Mouse (Mus musculus): ENCODE results near the gene Tnfrsf13b.
"Not testable (repeated sequence)": the region's sequence is repeated elsewhere in the genome, so short reads cannot be mapped to it uniquely, and the experiment has no call there.

The Tnfrsf13b gene

DNA sequence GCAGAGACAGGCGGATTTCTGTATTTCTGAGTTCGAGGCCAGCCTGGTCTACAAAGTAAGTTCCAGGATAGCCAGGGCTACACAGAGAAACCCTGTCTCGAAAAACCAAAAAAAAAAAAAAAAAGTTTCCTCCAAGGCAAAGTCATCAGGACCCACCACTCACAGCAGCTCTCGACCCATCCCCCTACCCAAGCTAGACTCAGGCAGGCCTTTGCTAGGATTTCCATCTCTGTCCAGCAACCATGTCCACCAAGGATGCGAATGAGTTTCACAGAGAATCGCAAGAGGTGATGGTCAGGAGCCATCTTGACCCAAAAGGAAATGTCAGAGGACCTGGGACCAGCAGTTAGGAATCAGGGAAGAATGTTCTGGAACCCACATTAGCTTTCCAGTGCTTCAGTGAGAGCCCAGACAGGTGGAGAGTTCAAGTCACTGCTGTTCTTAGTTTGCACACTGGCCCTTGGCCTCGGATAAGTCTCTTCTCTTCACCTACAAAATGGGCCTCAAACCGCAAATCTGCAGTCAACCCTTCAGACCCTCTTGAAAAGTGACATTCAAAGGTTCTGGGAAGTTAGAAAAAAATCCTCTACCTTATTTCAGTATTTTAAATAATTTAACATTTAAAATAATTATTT lies 983 bp downstream of the Tnfrsf13b start:
- no peak for DNase-seq (ENCODE audit: low spot score in 2 of 2)

DNA sequence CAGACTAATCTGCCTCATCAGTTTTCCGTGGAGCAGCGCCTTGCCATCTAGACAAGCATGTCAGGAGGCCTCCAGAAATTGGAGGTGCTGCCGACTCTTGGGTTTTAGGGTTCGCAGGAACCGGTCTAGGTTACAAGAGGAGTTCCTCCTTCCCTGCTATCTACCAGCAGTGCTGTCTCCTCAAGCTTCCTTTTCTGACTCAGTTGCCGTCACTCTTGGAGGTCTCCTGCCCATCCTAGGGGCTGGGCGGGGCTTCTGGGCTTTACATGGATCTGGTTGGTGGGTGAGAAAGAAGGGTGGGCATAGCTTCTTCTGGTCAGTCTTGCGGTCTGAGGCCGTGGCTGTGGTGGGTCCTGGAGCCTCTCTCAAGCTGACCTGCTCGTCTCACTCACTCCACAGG lies 2.8 kb downstream of the Tnfrsf13b start:
- no peak for DNase-seq (ENCODE audit: low spot score in 2 of 2)

DNA sequence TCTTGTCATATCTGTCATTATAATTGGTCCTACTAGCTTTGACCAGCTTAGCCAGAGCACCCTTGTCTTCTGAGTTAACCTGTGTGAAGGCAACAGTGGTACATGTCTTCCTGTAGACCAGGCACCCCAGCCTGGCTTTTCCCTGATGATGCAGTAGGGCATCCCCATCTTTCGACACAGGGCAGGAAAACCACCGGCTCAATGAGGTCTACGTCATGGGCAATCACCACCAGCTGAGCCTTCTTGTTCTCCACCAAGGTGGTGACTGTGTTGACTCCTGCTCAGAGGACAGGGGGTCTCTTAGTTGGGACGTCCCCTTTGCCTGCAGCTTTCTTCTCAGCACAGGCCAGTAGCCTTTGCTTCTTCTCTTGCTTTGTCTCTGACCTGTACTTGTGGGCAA lies 4.1 kb downstream of the Tnfrsf13b start:
- not testable (repeated sequence) for DNase-seq (ENCODE audit: low spot score in 2 of 2)

DNA sequence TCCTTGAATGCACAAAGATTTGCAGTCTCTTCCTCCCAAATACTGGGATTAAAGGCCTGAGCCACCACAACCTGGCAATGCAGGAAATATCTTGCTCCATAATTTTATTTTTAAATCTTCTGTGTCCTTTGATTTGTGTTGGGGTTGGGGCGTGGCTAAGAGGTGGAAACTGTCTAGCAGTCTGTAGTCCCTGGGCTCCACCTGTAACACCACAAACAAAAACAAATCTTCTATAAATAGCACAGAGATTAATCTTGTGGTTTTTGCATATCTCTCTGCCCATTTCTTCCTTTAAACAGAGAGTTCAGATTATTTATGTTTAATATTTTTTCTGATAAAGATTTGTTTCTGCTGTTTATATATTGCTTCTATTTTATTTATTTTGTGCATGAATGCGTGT lies 6.4 kb downstream of the Tnfrsf13b start:
- no peak for DNase-seq (ENCODE audit: low spot score in 2 of 2)

DNA sequence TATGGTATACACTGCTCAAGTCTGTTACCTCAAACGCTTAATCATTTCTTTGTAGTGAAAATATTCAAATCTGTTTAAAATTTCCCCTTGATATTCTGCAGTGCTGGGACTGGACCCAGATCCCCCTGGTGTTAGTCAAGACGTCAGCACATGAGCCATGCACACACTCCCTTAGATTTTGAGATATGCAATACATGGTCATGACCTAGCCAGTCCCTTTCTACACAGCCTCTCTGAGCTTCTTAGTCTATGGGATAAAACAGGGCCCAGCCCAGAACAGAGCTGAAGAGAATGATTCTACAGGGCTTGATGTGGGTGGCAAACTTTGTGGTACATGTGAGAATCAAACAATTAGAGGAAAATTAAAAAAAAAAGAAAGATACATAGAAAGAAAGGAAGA lies 15.1 kb downstream of the Tnfrsf13b start:
- no peak for DNase-seq (ENCODE audit: low spot score in 2 of 2)

DNA sequence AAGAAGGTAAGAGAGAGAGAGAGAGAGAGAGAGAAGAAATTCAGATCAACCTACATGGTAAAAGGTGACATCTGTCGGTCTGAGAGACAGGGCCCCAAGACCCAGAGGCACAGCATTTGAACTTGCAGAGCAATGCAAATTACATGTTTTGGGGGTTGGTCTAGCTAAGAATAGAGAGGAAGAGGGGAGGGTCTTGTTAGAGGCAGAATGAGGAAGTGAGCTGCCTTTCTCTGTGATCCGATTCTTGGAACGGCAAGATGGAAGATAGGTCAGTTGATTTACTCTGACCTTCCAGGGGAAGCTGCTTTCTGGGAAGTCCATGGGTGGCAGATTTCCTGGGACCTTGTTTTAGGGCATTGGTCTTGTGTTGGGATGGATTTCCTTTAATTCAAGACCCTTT lies 15.7 kb downstream of the Tnfrsf13b start:
- DNase-seq (ENCODE audit: low spot score in 2 of 2): no peak

DNA sequence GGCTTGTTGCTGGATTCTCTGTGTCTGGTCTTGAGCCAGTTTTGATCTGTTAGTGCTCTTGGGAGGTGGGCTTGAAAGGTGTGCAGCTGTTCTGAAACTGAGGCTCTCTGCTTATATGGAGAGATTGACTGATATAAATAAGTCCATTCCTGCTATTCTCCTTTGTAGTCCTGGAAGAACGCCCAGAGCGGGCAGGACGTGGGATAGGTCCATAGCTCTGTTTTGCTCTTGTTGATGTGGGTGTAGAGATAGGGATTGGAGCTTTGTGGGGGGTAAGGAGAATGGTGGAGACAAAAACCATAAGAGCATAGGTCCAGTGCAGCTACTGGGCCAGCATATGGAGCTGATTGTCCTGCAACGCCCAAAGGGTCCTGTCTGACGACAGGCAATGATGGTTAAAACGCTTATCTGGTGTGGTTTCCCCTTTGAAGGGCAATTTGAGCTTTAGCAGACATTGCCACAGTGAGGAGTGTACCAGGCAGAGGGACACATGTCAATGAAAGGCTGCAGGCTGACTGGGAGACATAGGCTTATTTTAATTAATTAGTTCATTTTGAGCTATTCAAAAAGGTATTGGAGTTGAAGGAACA lies 16.5 kb downstream of the Tnfrsf13b start:
- DNase-seq (ENCODE audit: low spot score in 2 of 2): no peak

DNA sequence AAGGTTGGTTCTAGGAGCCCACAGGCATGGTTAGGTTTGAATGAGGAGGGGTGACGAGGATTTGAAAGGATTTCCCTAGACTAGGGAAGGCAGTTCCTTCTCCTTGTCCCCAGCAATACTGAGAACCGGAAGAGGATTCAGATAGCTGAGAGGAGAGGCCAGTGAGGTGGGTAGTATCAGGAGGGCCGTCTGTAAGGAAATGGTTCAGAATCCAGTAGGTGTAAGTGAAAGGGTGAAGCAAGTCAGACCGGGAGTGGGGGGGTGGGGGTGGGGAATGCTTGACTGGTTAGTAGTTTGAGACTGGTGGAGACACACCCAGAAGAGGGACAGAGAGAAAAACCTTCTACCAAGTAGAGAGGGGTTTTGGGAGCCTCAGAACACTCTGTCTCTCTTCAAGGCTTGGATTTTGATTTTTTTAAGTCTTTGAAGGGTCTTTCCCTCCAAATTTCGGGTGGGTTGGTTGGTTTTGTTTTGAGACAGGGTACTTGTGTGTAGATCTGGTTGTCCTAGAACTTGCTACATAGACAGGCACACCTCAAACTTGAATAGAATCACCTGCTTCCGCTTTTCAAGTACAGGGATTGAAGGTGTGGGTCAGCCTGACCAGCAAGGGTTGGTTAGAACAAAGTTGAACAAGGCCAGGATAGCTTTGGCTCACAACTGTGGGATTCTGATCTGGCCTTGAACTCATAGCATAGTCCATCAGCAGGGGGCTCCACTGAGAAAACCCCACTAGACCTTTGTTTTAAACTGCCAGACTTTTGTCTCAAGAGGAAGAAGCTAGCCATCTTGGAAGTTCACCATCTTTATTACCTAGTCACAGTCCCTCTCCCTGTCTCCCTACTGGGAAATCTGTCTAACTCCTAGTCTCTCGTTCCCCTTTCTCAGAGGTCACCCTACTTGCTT lies 17.3 kb downstream of the Tnfrsf13b start:
- no peak for DNase-seq (ENCODE audit: low spot score in 2 of 2)

DNA sequence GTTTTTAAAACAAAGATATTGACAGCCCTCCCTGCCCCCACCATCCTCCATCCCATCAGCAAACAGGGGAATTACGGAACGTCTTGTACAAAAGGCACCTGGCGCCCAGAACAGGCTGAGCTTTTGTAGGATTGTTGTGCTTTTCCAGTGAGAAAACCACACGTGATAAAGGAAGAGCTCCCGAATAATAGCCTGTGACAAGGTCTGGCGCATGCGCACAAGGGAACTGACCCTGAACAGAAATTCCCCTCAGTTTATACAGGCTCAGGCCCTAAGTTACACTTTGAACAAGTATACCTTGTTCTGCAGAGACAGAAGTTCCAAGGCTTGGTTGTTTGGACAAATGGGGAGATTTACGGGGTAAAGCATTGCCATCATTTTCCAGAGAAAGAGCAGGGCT lies 19.0 kb downstream of the Tnfrsf13b start:
- no peak for DNase-seq (ENCODE audit: low spot score in 2 of 2)

DNA sequence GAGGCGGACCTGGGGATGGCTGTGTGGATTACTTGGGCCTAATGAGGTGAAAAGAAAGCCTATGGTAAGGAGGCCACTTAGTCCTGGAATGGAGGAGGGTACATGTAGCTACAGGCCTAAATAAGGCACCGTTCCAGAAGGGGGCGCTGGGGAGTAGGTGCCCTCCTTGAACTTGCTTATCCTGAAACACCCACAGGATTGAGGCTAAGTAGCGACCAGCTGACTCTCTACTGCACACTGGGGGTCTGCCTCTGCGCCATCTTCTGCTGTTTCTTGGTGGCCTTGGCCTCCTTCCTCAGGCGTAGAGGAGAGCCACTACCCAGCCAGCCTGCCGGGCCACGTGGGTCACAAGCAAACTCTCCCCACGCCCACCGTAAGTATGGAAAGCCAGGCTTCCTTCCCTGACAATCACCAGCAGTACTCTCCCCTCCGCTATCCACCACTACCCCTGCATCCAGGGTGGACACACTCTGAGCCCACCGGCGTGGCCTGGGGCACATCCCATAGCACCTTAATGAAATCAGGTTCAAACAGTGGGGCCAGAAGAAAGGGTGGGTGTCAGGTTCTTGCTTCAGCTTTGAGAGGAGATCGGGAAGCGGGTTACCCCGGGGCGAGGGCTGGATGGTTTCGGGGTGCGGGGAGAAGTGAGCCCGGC lies 20.2 kb downstream of the Tnfrsf13b start:
- no peak for DNase-seq (ENCODE audit: low spot score in 2 of 2)

DNA sequence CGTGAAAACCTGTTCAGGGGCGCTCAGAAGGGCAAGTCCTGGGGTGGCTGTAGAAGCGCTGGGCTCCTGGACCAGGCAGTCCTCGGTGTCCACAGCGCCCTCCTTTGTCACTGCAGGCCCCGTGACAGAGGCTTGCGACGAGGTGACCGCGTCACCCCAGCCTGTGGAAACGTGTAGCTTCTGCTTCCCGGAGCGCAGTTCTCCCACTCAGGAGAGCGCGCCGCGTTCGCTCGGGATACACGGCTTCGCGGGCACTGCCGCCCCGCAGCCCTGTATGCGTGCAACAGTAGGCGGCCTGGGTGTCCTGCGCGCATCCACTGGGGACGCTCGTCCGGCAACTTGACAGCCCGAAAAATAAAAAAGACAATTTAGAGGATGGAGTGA lies 20.7 kb downstream of the Tnfrsf13b start:
- peak; percentile 31 to 40 for DNase-seq (ENCODE audit: low spot score in 2 of 2)

DNA sequence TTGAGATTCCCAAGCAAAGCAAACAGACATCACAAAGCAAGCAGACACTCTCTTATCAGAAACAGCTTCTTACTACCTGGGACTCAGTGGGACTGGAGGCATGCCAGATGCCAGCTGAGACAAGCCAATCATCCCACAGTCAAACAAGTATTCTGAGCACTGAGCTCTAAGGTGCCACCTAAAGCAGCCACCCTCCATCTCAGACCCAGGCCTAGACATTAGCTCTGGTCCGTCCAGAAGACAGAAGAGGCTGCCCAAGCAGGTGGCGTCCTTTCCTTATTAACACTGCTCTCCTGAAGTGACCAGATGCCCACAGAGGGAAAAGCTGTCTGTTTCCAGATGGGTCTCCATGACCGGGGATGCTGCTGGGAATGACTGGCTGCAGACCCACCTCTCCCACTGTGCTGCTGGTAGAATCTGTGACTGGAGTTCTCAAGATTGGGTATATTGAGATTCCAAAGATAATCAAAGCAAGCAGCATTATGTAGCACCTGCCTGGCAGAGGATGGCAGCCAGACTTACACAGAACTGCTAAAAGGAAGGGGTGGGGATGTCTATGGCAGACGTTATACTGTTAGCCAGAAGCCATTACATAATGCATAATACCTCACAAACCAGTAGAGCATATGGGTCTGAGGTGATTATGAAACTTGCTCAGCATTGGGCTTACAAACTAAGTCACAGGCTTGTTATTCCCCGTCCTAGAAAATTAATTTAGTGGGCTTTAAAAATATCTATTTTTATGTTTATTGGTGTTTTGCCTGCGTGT lies 23.9 kb downstream of the Tnfrsf13b start:
- DNase-seq (ENCODE audit: low spot score in 2 of 2): peak in 1 of 2 experiments; percentile 37

DNA sequence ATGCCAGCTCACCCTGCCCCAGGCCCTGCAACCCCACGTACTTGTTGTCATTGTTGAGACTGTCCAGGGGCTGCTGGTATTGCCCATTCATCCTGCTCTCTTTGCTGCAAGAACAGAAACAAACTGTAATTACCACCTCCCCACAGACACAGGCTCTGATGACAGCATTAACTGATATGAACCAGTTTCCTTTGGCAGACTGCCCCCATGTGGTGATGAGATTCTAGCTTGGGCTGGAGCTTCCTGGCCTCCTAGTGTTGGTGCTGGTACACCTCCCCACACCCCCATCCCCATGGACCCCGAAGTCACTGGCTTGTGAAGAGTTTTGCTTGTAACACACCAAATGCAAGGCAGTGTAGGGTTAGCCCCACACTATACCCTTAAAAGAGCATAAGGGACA lies 29.2 kb downstream of the Tnfrsf13b start:
- DNase-seq (ENCODE audit: low spot score in 2 of 2): peak in 1 of 2 experiments; percentile 65

DNA sequence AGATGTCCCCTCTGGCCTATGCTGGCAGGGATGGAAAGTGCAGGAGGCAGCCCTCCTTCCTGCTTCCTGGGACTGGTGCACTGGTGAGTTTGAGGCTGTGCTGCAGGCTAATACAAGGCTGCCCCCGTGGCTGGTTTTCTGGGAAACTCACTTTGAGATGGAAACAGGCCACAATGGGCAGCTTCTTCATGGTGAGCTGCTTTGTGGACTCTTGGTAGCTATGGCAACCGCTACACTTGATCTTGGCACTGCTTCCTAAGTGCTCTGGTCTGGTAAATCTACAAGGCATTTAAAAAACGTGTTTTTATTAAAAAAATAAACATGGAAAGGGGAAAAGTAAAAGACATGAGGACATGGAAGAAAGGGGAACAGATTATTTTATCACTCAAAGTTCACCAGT lies 31.6 kb downstream of the Tnfrsf13b start:
- no peak for DNase-seq (ENCODE audit: low spot score in 2 of 2)

DNA sequence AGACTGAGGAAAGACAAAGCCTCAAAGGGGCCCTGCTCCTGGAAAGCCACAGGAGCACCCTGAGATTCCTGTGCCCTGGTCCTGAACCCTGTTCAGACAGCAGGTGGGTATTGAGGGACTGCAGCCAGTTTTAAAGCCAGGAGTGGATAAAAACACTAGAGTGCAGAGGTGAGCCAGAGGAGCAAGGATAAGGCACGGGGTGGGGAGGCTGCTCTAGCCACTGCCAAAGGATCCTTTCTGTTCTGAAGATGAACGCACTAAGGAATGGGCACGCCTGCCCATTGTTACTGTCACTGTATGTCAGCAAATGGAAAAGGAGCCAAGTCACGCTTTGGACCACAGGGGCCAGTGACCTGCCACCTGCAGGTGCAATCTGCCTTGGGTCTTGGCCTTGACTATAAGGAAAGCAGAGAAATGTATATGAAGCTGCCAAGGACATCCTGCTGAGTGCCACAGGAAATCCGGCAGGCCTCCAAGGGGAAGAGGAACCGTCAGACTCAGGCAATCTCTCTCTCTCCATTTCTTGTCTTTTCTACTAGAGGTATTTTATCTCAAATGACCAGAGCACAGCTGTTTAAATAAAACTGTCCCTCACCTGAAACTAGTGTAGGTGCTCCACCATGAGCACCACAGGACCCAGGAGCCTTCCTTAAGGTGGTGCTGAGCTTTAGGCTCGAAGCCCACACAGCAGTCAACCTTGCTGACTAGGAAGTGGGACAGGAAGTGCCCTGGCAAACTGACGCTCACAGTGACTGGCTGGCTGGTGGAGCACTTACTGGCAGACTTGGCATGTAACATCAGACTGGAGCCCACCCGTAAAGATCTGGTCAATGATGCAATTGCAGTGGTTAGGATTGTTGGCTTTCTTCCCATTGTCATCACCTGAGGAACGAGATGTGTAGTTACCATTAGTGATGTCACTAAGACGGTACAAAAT lies 33.5 kb downstream of the Tnfrsf13b start:
- no peak for DNase-seq (ENCODE audit: low spot score in 2 of 2)

DNA sequence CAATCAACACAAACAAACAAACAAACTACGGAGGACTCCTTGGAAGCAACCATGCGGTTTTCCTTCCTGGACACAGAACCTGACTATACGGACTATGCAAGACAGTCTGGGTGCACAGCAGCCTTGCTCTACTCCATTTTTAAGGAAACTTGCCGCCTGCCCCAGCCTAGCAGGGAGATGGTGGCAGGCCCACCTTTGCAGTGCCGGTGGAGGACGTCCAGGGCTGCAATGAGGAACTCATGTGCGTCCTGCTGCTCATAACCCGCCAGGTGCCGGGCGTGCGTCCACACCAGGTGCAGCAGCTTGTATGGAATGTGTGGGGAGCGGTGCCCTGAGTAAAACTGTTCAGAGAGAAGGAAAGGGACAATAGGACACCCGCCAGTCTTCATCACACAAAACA lies 34.6 kb downstream of the Tnfrsf13b start:
- DNase-seq (ENCODE audit: low spot score in 2 of 2): no peak

DNA sequence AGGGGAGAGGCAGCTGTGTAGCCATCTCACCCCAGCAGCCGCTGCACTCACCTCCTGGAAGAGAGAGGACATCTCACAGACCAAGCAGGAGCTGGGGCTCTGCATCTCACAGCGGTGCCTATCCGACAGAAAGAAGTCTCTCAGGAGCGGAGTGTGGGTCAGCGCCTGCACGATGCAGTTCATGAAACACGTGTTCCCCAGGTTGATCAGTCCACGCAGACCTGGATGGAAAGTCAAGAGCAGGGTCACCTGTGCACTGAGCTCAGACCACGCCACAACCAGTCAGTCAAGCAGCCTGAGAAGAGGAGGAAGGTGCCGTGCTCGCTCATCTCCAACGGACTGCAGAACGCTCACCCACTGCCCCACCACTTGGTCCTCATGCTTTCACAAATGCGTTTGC lies 36.2 kb downstream of the Tnfrsf13b start:
- DNase-seq (ENCODE audit: low spot score in 2 of 2): no peak

DNA sequence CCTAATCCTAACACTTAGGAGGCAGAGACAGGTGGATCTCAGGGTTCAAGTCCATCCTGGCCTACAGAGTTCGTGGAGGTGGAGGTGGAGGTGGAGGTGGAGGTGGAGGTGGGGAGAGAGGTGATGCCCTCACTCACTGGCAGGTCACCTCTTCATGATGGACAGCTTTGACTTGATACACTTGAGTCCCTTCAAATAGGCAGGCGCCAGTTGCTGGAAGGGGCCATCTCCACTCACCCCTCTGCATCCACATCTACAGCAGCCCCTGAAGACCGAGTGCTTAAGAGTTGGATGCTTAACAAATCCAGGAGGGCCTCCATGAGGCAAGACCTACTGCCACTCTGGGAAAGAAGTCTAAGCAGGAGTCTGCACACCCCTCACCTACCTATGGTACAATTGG lies 36.8 kb downstream of the Tnfrsf13b start:
- DNase-seq (ENCODE audit: low spot score in 2 of 2): no peak

DNA sequence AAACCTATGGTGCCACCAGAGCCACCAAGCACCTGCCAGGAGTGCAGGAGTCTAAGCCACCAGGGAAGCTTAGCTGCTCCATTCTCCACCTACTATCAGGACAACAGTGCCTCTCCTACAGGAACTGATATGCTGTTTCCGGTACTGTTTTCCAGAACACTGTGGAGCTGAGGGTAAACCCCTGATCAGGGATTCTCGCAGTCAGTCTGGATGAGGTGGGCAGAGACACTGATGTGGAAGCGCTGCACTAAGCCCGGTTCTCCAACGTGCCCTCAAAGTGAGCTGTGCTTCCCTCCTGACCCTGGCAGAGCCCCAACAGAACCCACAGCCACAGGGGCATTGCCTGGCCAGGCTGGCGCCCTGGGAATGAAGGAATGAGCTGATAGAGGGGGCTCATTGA lies 37.8 kb downstream of the Tnfrsf13b start:
- no peak for DNase-seq (ENCODE audit: low spot score in 2 of 2)

DNA sequence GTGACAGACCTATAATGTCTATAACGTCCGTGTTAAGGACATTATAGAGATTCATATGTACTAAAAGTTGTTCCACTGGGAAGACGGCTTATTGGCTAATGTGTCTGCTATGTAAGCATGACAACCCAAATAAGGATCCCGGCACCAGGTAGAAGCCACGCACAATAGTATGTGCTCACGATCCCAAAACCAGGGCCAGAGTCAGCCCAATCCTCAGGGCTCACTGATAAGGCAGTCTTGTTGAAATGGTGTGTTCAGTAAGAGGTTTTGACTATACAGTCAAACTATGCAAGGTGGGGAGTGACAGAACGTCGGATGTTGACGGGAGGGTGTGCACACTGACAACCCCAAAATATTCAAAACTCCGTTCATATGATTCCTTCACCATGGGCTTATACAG lies 38.3 kb downstream of the Tnfrsf13b start:
- no peak for DNase-seq (ENCODE audit: low spot score in 2 of 2)

DNA sequence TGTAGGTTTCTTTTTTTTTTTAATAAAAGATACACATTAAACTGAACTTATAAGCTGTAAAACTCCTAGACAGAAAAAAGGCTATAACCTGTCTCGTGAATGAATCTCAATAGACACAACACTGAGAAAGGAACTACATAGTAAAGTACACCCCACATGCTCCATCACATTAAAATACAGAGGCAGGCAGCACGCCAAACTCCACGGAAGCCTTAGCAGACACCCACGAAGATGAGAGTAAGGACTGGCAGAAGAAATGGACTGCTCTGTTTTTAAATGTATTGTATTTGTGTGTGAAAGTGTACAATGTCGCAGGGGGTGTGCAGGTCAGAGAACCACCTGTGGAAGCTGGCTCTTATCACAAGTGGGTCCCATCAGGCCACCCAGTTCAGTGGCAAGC lies 43.6 kb downstream of the Tnfrsf13b start:
- DNase-seq (ENCODE audit: low spot score in 2 of 2): no peak
